Mouse (Mus musculus) gonadal fat pad, adult 2 months (tissue): ENCODE measurements at regions not wholly inside any gene's neighbourhood (a gene's known extent, or its start where the extent isn't known, plus 50 kb on each side); places are given as distances from the start of the nearest gene placed in this dataset.

ENCODE experiments used
- DNase-seq: peaks from one replicate; pipeline ENCODE4 v3.0.0-alpha.2; 2012; ENCODE audit warnings: low read depth

GRCm38 (mm10) chr1:61418396-61418795 is 220.2 kb upstream of the Pard3b start:
- DNase-seq = no peak

- DNase-seq = no peak
These were observed 218.8 kb upstream of the Pard3b start for GRCm38 (mm10) chr1:61419839-61420238.

GRCm38 (mm10) chr1:61423253-61423652 is 215.4 kb upstream of the Pard3b start:
- no peak for DNase-seq

GRCm38 (mm10) chr1:61428706-61429501 is 209.7 kb upstream of the Pard3b start:
- DNase-seq = no peak

- DNase-seq = no peak
These were observed 201.0 kb upstream of the Pard3b start for GRCm38 (mm10) chr1:61437603-61438002.

GRCm38 (mm10) chr1:61461435-61461834 is 177.2 kb upstream of the Pard3b start:
- DNase-seq = no peak

GRCm38 (mm10) chr1:61470617-61471214 is 167.9 kb upstream of the Pard3b start:
- no peak for DNase-seq

GRCm38 (mm10) chr1:61471779-61472578 is 166.6 kb upstream of the Pard3b start:
- DNase-seq = no peak

- no peak for DNase-seq
These were observed 165.9 kb upstream of the Pard3b start for GRCm38 (mm10) chr1:61472579-61473242.

- no peak for DNase-seq
These were observed 153.2 kb upstream of the Pard3b start for GRCm38 (mm10) chr1:61485459-61485858.

GRCm38 (mm10) chr1:61524886-61525285 is 113.7 kb upstream of the Pard3b start:
- DNase-seq = no peak

GRCm38 (mm10) chr1:61525881-61526280 is 112.7 kb upstream of the Pard3b start:
- DNase-seq = no peak

- DNase-seq = no peak
These were observed 109.9 kb upstream of the Pard3b start for GRCm38 (mm10) chr1:61528757-61529156.

- no peak for DNase-seq
These were observed 108.5 kb upstream of the Pard3b start for GRCm38 (mm10) chr1:61530166-61530565.

GRCm38 (mm10) chr1:61531487-61531886 is 107.1 kb upstream of the Pard3b start:
- DNase-seq = no peak

GRCm38 (mm10) chr1:61540081-61540480 is 98.5 kb upstream of the Pard3b start:
- DNase-seq = no peak

- no peak for DNase-seq
These were observed 97.5 kb upstream of the Pard3b start for GRCm38 (mm10) chr1:61541166-61541565.

GRCm38 (mm10) chr1:61552577-61553517 is 85.8 kb upstream of the Pard3b start:
- no peak for DNase-seq

- no peak for DNase-seq
These were observed 79.1 kb upstream of the Pard3b start for GRCm38 (mm10) chr1:61559514-61559913.

GRCm38 (mm10) chr1:61562091-61562490 is 76.5 kb upstream of the Pard3b start:
- DNase-seq = no peak

GRCm38 (mm10) chr1:61565471-61565870 is 73.2 kb upstream of the Pard3b start:
- DNase-seq = no peak
